In genomic region chr12:112237061-112237490, GRCm38 (mm10) we compare ENCODE assay signal across 8 mouse cellular contexts.
DNase-seq lines count a peak whose midpoint lies in the region; ATAC-seq lines count a peak whose summit lies in the region.

No protein-coding gene starts in this region.

- H3K36me3 ChIP-seq in kidney, embryonic 16.5 days (ENCODE audit: insufficient read depth, low read length): no peaks in the 10 kb centered on the region
- no peaks in the 10 kb centered on the region for H3K36me3 ChIP-seq in embryonic facial prominence, embryonic 14.5 days (ENCODE audit: control insufficient read depth, insufficient read depth, low read length)
- H3K36me3 ChIP-seq in limb, embryonic 12.5 days: no peaks in the 10 kb centered on the region

- H3K27ac ChIP-seq in kidney, embryonic 16.5 days (ENCODE audit: low read length): no peak overlapping the region
- peak overlapping the region; percentile 61 for H3K27ac ChIP-seq in embryonic facial prominence, embryonic 14.5 days (replicated peaks; ENCODE audit: low read depth, low read length)
- H3K27ac ChIP-seq in limb, embryonic 12.5 days: peak overlapping the region; percentile 62

- no peaks in the 10 kb centered on the region for H3K9me3 ChIP-seq in kidney, embryonic 16.5 days (ENCODE audit: low read length)
- H3K9me3 ChIP-seq in embryonic facial prominence, embryonic 14.5 days (ENCODE audit: control insufficient read depth, low read length): no peaks in the 10 kb centered on the region
- no peaks in the 10 kb centered on the region for H3K9me3 ChIP-seq in limb, embryonic 12.5 days

- no peak overlapping the region for H3K9ac ChIP-seq in kidney, embryonic 16.5 days (replicated peaks; ENCODE audit: low read length)
- H3K9ac ChIP-seq in embryonic facial prominence, embryonic 14.5 days (ENCODE audit: low read depth, low read length): no peak overlapping the region
- H3K9ac ChIP-seq in limb, embryonic 12.5 days (replicated peaks): no peak overlapping the region

- H3K4me1 ChIP-seq in kidney, embryonic 16.5 days (ENCODE audit: insufficient read depth, low read length): peaks cover 16% of the 10 kb centered on the region
- H3K4me1 ChIP-seq in embryonic facial prominence, embryonic 14.5 days (ENCODE audit: control insufficient read depth, insufficient read depth, low read length): peaks cover 24% of the 10 kb centered on the region; the same call in 1 of the 2 replicates
- H3K4me1 ChIP-seq in limb, embryonic 12.5 days (replicated peaks): peaks cover 79% of the 10 kb centered on the region

- 26% methylated on average over 13 of the region's 13 CpGs for WGBS in kidney, embryonic 16.5 days
- whole genome bisulfite sequencing in embryonic facial prominence, embryonic 14.5 days: 18% methylated on average over 12 of the region's 13 CpGs
- WGBS in limb, embryonic 12.5 days: 7% methylated on average over 13 of the region's 13 CpGs

- no peak for ATAC-seq in kidney, embryonic 16.5 days (ENCODE audit: low FRiP score, low TSS enrichment)
- peak; percentile 75 for ATAC-seq in embryonic facial prominence, embryonic 14.5 days (ENCODE audit: low read depth)
- ATAC-seq in limb, embryonic 12.5 days (ENCODE audit: insufficient number of reproducible peaks, insufficient read depth, low FRiP score, low TSS enrichment, low read depth): peak; percentile 69

- H3K4me2 ChIP-seq in kidney, embryonic 16.5 days (replicated peaks; ENCODE audit: low read depth, low read length): no peak overlapping the region
- peak overlapping the region; percentile 32 for H3K4me2 ChIP-seq in embryonic facial prominence, embryonic 14.5 days (ENCODE audit: low read depth, low read length)
- peak overlapping the region; percentile 39 for H3K4me2 ChIP-seq in limb, embryonic 12.5 days

- H3K4me3 ChIP-seq in kidney, embryonic 16.5 days (ENCODE audit: low read length): no peak overlapping the region
- H3K4me3 ChIP-seq in embryonic facial prominence, embryonic 14.5 days (ENCODE audit: low read depth, low read length): no peak overlapping the region
- no peak overlapping the region for H3K4me3 ChIP-seq in limb, embryonic 12.5 days (replicated peaks)

- H3K27me3 ChIP-seq in kidney, embryonic 16.5 days (ENCODE audit: insufficient read depth, low read length): peaks cover 16% of the 10 kb centered on the region; the same call in 1 of the 2 replicates
- H3K27me3 ChIP-seq in embryonic facial prominence, embryonic 14.5 days (replicated peaks; ENCODE audit: control insufficient read depth, insufficient read depth, low read length): no peaks in the 10 kb centered on the region
- peaks cover 25% of the 10 kb centered on the region; the same call in 1 of the 2 replicates for H3K27me3 ChIP-seq in limb, embryonic 12.5 days

- DNase-seq in embryo, embryonic 10.5 days (ENCODE audit: low spot score): peak; percentile 37
- no peak for DNase-seq in embryo, embryonic 10 days (ENCODE audit: low spot score)
- DNase-seq in kidney, adult 11 months: peak; percentile 31
- peak; percentile 83 for DNase-seq in embryonic facial prominence, embryonic 14.5 days (ENCODE audit: low spot score)
- no peak for DNase-seq in frontal cortex, postnatal 25 days (ENCODE audit: low spot score in 2 of 2)
- no peak for DNase-seq in thymus, adult 18-20 months

Comparison
In these comparisons a context has a peak if more than half of its experiments do, and no peak if none do; other contexts are left out.
1. DNase-seq: peak in embryo, embryonic 10.5 days (single experiment), kidney, adult 11 months (single experiment) and embryonic facial prominence, embryonic 14.5 days (single experiment); none in embryo, embryonic 10 days (single experiment), frontal cortex, postnatal 25 days (0 of 2) and thymus, adult 18-20 months (0 of 2).